Mouse (Mus musculus) heart, postnatal 0 days (tissue): ENCODE measurements around the gene Taf1c.

Experiments used
- CTCF ChIP-seq: IDR thresholded peaks from 2 replicates; pipeline ENCODE4 v1.5.1; 2016; ENCODE audit warnings: antibody characterized with exemption, control low read depth, low read depth
- EP300 ChIP-seq: IDR thresholded peaks from 2 replicates; pipeline ENCODE4 v1.6.1; 2016; ENCODE audit warnings: antibody characterized with exemption, low read depth

DNA sequence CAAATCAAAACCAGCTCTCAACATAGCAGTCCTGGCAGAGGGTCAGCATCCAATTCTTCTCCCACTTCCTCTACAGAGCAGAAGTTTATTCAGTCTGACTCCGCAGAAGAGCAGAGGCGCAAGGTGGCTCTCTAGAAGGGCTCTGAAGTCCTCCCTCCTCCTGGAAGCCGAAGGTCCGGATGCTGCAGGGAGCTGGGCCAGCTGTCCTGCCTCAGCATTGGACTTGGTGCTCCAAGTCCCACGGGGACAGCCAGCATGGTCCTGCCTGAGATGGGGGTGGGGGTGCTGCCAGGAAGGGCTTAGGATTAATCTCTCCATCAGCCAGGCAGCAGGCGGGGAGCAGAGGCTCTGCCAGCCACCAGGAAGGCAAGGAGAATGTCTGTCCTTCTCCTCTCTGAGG is 30.4 kb upstream of the Taf1c start, which contains the start of gene Kcng4:
- no peak for TF ChIP-seq CTCF
- TF ChIP-seq EP300, result no peak
